ENCODE assay signal across 6 mouse cellular contexts in the genomic region with DNA sequence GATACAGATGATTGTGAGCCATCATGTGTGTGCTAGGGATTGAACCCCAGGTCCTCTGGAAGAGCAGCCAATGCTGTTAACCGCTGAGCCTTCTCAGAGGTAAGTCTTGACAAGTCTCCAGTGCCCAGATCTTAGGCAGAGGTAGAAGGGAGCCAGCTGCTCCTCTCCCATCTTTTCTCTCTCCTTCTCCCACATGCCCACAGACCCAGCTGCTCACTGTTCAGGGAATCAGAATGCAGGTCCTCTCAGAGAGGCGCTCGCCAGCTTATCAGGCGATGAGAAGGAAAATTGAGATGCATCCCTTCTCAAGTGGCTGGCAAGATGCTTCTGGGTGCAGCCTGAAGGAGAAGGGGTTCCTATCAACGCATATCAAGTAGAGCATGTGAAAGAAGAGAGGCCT.
"Had no signal": no experiment of that assay in that cellular context is flagged by ENCODE, and none has a peak within 500 bp of the region (broad histone marks: within the 10 kb centered on the region; RNA-seq: fewer than 3 reads in every experiment).

No protein-coding gene starts in this region.

- DNase-seq: kidney, adult 11 months; kidney, adult 9 months; kidney, postnatal 4 days; lung, adult 2 months; lung, postnatal 36 days; thymus, postnatal 14 days had no signal
